Mouse (Mus musculus): Measurements from ENCODE around the gene Rnf10.

- no peak for TF ChIP-seq CTCF (IDR thresholded peaks at IDR 0.05; ENCODE audit: low read depth, low read length)
- TF ChIP-seq EP300 (IDR thresholded peaks at IDR 0.05; ENCODE audit: insufficient read depth, low read depth, low read length) = no peak
Measured at GRCm38 (mm10) chr5:115300792-115301614, 28.3 kb upstream of the Rnf10 start, which contains the start of gene Dynll1.
